Mouse (Mus musculus): ENCODE data around the gene Fscn3. TPM values are rescaled to one million over a fixed set of nuclear protein-coding genes. Genes with fewer than 3 reads are reported as not detected.
A peak's percentile ranks its signal among the peaks of the same experiment; 100 is the strongest.

Fscn3 gene
- polyA plus RNA-seq, 1 experiment: 0.05 TPM

GRCm38 (mm10) chr6:28419673-28420072 is 7.9 kb upstream of the Fscn3 start:
- H3K4me3 ChIP-seq (ENCODE audit: insufficient read depth, low read depth, low read length): no peak overlapping the region
- H3K36me3 ChIP-seq (ENCODE audit: control insufficient read depth, insufficient read depth, low read length): no peaks in the 10 kb centered on the region
- TF ChIP-seq POLR2A (IDR thresholded peaks at IDR 0.05; ENCODE audit: low read depth, low read length): no peak
- DNase-seq: peak; percentile 33
- peaks cover 9% of the 10 kb centered on the region; the same call in 1 of the 2 replicates for H3K4me1 ChIP-seq (ENCODE audit: control insufficient read depth, insufficient read depth, low read length)
- no peaks in the 10 kb centered on the region for H3K27me3 ChIP-seq (replicated peaks; ENCODE audit: control insufficient read depth, insufficient read depth, low read length)
- WGBS: 25% methylated on average over 2 of the region's 2 CpGs
- H3K27ac ChIP-seq (ENCODE audit: insufficient read depth, low read depth, low read length): no peak overlapping the region

DNA sequence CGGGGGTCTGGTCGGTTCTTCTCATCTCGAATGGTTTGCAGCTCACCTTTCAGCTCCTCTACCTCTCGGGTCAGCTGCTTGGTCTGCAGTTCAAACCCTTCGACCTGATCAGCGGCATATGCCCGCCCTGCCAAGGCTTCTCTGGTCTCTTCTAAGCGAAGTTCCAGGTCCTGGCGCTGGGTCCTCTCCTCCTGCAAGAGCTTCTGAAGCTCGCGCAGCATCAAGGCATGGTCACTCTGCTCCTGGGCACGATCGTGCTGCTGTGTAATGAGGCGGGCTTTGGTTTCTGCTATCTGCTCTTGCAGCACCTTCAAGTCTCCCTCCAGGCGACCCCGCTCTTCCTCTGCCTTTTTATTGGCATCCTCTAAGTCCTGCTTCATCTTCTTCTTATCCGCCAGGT is 7.2 kb upstream of the Fscn3 start:
- H3K4me1 ChIP-seq (ENCODE audit: control insufficient read depth, insufficient read depth, low read length): peaks cover 11% of the 10 kb centered on the region; the same call in 1 of the 2 replicates
- H3K27me3 ChIP-seq (replicated peaks; ENCODE audit: control insufficient read depth, insufficient read depth, low read length): no peaks in the 10 kb centered on the region
- DNase-seq: no peak
- no peaks in the 10 kb centered on the region for H3K36me3 ChIP-seq (ENCODE audit: control insufficient read depth, insufficient read depth, low read length)
- peak overlapping the region; percentile 81 for H3K4me3 ChIP-seq (ENCODE audit: insufficient read depth, low read depth, low read length)
- H3K27ac ChIP-seq (ENCODE audit: insufficient read depth, low read depth, low read length): no peak overlapping the region
- TF ChIP-seq POLR2A (IDR thresholded peaks at IDR 0.05; ENCODE audit: low read depth, low read length) (no peak), CTCF (conservative IDR thresholded peaks at IDR 0.05; ENCODE audit: insufficient read depth, insufficient read length, low read depth, low read length) (no peak)
- WGBS: 73% methylated on average over 17 of the region's 17 CpGs

DNA sequence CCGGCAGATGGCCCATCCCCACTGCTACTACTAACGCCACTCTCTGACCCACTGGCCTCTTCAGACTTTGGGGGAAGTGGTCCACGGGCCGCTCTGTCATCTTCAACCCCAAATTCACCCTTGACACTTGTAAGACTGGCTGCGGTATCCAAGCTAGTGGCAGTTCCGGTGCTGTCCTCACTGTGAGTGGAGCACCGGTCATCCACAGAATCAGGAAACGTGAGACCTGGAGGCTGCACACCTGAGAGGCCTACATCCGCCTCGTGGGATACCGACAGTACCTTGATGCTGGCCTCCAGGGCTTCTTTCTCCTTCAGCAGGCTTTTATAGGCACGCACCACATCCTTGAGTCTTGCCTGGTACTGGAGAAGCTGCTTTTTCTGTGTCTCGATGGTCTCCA is 6.7 kb upstream of the Fscn3 start:
- DNase-seq: no peak
- TF ChIP-seq POLR2A (IDR thresholded peaks at IDR 0.05; ENCODE audit: low read depth, low read length) (no peak), CTCF (conservative IDR thresholded peaks at IDR 0.05; ENCODE audit: insufficient read depth, insufficient read length, low read depth, low read length) (no peak)
- H3K27ac ChIP-seq (ENCODE audit: insufficient read depth, low read depth, low read length): no peak overlapping the region
- no peaks in the 10 kb centered on the region for H3K36me3 ChIP-seq (ENCODE audit: control insufficient read depth, insufficient read depth, low read length)
- H3K4me3 ChIP-seq (ENCODE audit: insufficient read depth, low read depth, low read length): peak overlapping the region; percentile 81
- H3K27me3 ChIP-seq (replicated peaks; ENCODE audit: control insufficient read depth, insufficient read depth, low read length): no peaks in the 10 kb centered on the region
- peaks cover 11% of the 10 kb centered on the region; the same call in 1 of the 2 replicates for H3K4me1 ChIP-seq (ENCODE audit: control insufficient read depth, insufficient read depth, low read length)
- WGBS: 15% methylated on average over 13 of the region's 13 CpGs

DNA sequence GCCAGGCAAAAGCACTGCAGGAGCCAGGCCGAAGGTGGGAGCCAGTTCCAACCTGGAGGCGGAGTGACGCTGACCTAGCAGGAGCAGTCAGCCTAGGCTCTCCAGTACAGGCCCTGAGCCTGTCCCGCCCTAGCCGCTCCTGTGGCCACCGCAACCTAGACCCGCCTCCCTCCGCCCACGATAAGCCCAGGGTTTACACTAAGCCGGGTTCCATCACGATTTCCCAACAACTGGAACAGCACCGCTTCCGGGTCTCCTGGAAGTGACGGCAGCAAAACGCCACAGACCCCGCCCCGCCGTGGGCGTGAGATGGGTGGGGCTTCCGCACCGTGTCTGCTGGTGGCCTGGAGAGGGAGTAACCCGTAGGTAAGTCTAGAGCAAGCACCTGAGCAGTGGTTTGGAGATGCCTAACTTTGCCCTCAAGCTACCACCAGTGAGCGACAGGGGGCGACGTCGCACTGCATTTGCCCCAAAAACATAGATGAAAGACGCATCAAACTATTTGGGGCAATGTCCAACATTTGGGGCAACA is 6.1 kb upstream of the Fscn3 start:
- WGBS: under 1% methylated on average over 27 of the region's 27 CpGs
- peak; percentile 98 for DNase-seq
- Histone ChIP-seq H3K4me3 (ENCODE audit: insufficient read depth, low read depth, low read length) (peak overlapping the region; percentile 81), H3K4me1 (ENCODE audit: control insufficient read depth, insufficient read depth, low read length) (peaks cover 11% of the 10 kb centered on the region; the same call in 1 of the 2 replicates), H3K36me3 (ENCODE audit: control insufficient read depth, insufficient read depth, low read length) (no peaks in the 10 kb centered on the region), H3K27me3 (replicated peaks; ENCODE audit: control insufficient read depth, insufficient read depth, low read length) (no peaks in the 10 kb centered on the region), H3K27ac (ENCODE audit: insufficient read depth, low read depth, low read length) (peak overlapping the region; percentile 52)
- TF ChIP-seq CTCF (conservative IDR thresholded peaks at IDR 0.05; ENCODE audit: insufficient read depth, insufficient read length, low read depth, low read length) (peak; percentile 97), POLR2A (IDR thresholded peaks at IDR 0.05; ENCODE audit: low read depth, low read length) (peak; percentile 24)

DNA sequence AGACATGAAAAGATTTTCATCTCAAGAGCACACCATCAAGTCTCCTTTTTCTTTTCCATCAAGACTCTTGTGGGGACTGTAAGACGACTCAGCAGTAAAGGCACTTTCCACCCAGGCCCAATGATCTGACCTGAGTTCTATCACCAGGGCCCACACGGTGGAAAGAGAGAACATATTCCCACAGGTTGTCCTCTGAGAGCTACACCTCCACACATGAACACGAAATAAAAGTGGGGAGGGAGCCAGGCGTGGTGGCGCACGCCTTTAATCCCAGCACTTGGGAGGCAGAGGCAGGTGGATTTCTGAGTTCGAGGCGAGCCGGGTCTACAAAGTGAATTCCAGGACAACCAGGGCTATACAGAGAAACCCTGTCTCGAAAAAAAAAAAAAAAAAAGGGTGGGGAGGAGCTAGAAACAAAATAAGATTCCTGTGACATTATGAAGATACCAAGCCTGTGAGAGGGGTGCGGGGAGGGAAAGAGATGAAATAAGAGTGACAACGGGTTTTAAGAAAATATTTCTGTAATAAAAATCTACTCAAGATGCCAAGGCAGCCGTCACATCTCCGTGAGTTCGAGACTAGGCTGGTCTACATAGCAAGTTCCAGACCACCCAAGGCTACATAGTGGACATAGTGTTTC is 4.8 kb upstream of the Fscn3 start:
- WGBS: 68% methylated on average over 15 of the region's 15 CpGs
- DNase-seq: no peak
- no peak overlapping the region for H3K4me3 ChIP-seq (ENCODE audit: insufficient read depth, low read depth, low read length)
- H3K4me1 ChIP-seq (ENCODE audit: control insufficient read depth, insufficient read depth, low read length): peaks cover 11% of the 10 kb centered on the region; the same call in 1 of the 2 replicates
- no peaks in the 10 kb centered on the region for H3K27me3 ChIP-seq (replicated peaks; ENCODE audit: control insufficient read depth, insufficient read depth, low read length)
- TF ChIP-seq POLR2A (IDR thresholded peaks at IDR 0.05; ENCODE audit: low read depth, low read length): no peak
- no peak for TF ChIP-seq CTCF (conservative IDR thresholded peaks at IDR 0.05; ENCODE audit: insufficient read depth, insufficient read length, low read depth, low read length)
- no peaks in the 10 kb centered on the region for H3K36me3 ChIP-seq (ENCODE audit: control insufficient read depth, insufficient read depth, low read length)
- peak overlapping the region; percentile 18; the same call in 1 of the 2 replicates for H3K27ac ChIP-seq (ENCODE audit: insufficient read depth, low read depth, low read length)

DNA sequence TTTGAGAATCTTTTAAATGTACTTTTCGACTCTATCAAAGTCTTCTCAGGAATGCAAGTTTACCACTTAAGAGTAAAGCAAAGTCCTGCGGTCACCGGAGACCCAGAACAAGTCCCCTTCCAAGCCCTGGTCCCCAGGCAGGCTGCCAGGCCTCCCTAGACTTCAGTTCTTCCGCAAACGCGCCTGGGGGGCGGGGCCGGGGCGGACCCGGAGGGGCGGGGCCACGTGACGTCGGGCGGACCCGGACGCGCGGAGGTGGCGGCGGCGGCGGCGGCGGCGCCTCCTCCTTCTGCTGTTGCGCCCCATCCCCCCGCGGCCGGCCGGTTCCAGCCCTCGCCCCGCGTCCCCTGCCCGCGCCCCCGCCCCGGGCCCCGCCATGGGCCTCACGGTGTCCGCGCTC is 4.3 kb upstream of the Fscn3 start, which contains the start of gene Arf5:
Gene Arf5, plus strand, starts transcription at position 248 of the 400 bp plus-strand sequence.
- WGBS: 2% methylated on average over 37 of the region's 42 CpGs
- H3K27me3 ChIP-seq (replicated peaks; ENCODE audit: control insufficient read depth, insufficient read depth, low read length): no peaks in the 10 kb centered on the region
- no peak for TF ChIP-seq POLR2A (IDR thresholded peaks at IDR 0.05; ENCODE audit: low read depth, low read length)
- no peak for TF ChIP-seq CTCF (conservative IDR thresholded peaks at IDR 0.05; ENCODE audit: insufficient read depth, insufficient read length, low read depth, low read length)
- peak within 1 kb of the TSS; percentile 27 for H3K27ac ChIP-seq (ENCODE audit: insufficient read depth, low read depth, low read length)
- H3K4me1 ChIP-seq (ENCODE audit: control insufficient read depth, insufficient read depth, low read length): peaks cover 11% of the 10 kb centered on the region; the same call in 1 of the 2 replicates
- H3K4me3 ChIP-seq (ENCODE audit: insufficient read depth, low read depth, low read length): peak within 1 kb of the TSS; percentile 87
- H3K36me3 ChIP-seq (ENCODE audit: control insufficient read depth, insufficient read depth, low read length): no peaks in the 10 kb centered on the region
- DNase-seq: peak; percentile 97
